Mouse (Mus musculus) liver, embryonic 14.5 days (tissue): Measurements from ENCODE around the gene Asb18. TPM values are rescaled to one million over a fixed set of nuclear protein-coding genes. Genes with fewer than 3 reads are reported as not detected.

Source experiments
- ATAC-seq: fragments of 200-750 bp; cut with Nextera tagmentation; 2 replicates; pipeline ENCODE4 v1.8.0; 2017; ENCODE audit warnings: moderate number of reproducible peaks, mild to moderate bottlenecking, moderate library complexity; ENCODE audit not compliant: insufficient read depth
- DNase-seq, 3 experiments: peaks; one replicate each; pipeline ENCODE4 v3.0.0-alpha.2; 2012 to 2013; ENCODE audit warnings: low read depth in 3 of 3, low spot score in 3 of 3
- H3K27ac ChIP-seq: fragments of 300-500 bp; sonication (generic); 2 replicates; pipeline ENCODE4 v1.5.1; 2014; ENCODE audit warnings: moderate library complexity, mild to moderate bottlenecking, control low read depth, inconsistent platforms
- H3K27me3 ChIP-seq: fragments of 300-500 bp; sonication (generic); 2 replicates; pipeline ENCODE4 v1.6.1; 2014; ENCODE audit warnings: mild to moderate bottlenecking, low read length, moderate library complexity; ENCODE audit not compliant: control insufficient read depth, insufficient read depth
- H3K36me3 ChIP-seq: fragments of 300-500 bp; sonication (generic); replicated peaks from 2 replicates; pipeline ENCODE4 v1.6.1; 2014; ENCODE audit warnings: low read depth; ENCODE audit not compliant: control insufficient read depth, insufficient read depth
- H3K4me1 ChIP-seq, 2 experiments: fragments of 200-500 bp in 1 of 2; fragments of 300-500 bp in 1 of 2; sonication (generic) in 1 of 2; replicated peaks; 2 replicates each; pipeline ENCODE4 v1.6.1; 2012 to 2014; ENCODE audit warnings: antibody characterized with exemption in 1 of 2, inconsistent platforms in 1 of 2, low read length in 1 of 2; ENCODE audit not compliant: control insufficient read depth in 2 of 2, insufficient read depth in 2 of 2
- H3K4me2 ChIP-seq: fragments of 300-500 bp; sonication (generic); 2 replicates; pipeline ENCODE4 v1.6.1; 2014; ENCODE audit warnings: low read depth, mild to moderate bottlenecking, control low read depth, moderate library complexity
- H3K4me3 ChIP-seq, 2 experiments: fragments of 200-500 bp in 1 of 2; fragments of 300-500 bp in 1 of 2; sonication (generic) in 1 of 2; 2 replicates each; pipeline ENCODE4 v1.5.1; 2012 to 2014; ENCODE audit warnings: low read depth in 2 of 2, low read length in 2 of 2, mild to moderate bottlenecking in 2 of 2, control low read depth in 1 of 2, inconsistent platforms in 1 of 2, moderate library complexity in 1 of 2; ENCODE audit not compliant: insufficient read depth in 1 of 2
- H3K9ac ChIP-seq: fragments of 300-500 bp; sonication (generic); replicated peaks from 2 replicates; pipeline ENCODE4 v1.6.1; 2014; ENCODE audit warnings: mild to moderate bottlenecking, control low read depth, moderate library complexity
- H3K9me3 ChIP-seq: fragments of 300-500 bp; sonication (generic); 2 replicates; pipeline ENCODE4 v1.6.1; 2016; ENCODE audit warnings: low read length, mixed read lengths; ENCODE audit not compliant: control insufficient read depth
- CTCF ChIP-seq: IDR thresholded peaks from 2 replicates; pipeline ENCODE4 v1.5.1; 2016; ENCODE audit warnings: antibody characterized with exemption, low read depth, control low read depth
- EP300 ChIP-seq: IDR thresholded peaks from 2 replicates; pipeline ENCODE4 v1.6.1; 2016; ENCODE audit warnings: antibody characterized with exemption, low read depth
- WGBS: fragments of 180-500 bp; shearing (Covaris S2); extraction: QIAGEN DNeasy Blood & Tissue Kit; methylation state at CpG from one replicate; pipeline ENCODE4 v1.1.7; 2014; ENCODE audit not compliant: insufficient replicate concordance; 5-methylcytosine and 5-hydroxymethylcytosine counted together
- polyA plus RNA-seq, 2 experiments: library from polyadenylated mRNA; depleted of rRNA in 1 of 2; stranded (reverse) in 1 of 2; unstranded in 1 of 2; fragments of >200 nt; fragmentation: Nextera tagmentation in 1 of 2; extraction: Ambion mirVana in 1 of 2; gene quantifications; 2 replicates each; pipeline versions ENCODE4 v1.2.1 to v1.2.3; 2012 to 2014

Gene Asb18
- polyA plus RNA-seq, 2 experiments: not detected

GRCm38 (mm10) chr1:90006666-90007065 lies 7.8 kb downstream of the Asb18 start:
- H3K9ac ChIP-seq: no peak overlapping the region
- H3K36me3 ChIP-seq: no peaks in the 10 kb centered on the region
- ATAC-seq (no peak), DNase-seq (no peak)
- H3K4me1 ChIP-seq: no peaks in the 10 kb centered on the region
- H3K27ac ChIP-seq: no peak overlapping the region
- 55% methylated on average over 14 of the region's 14 CpGs for WGBS
- no peaks in the 10 kb centered on the region for H3K9me3 ChIP-seq
- H3K4me2 ChIP-seq: no peak overlapping the region
- no peaks in the 10 kb centered on the region for H3K27me3 ChIP-seq
- no peak overlapping the region for H3K4me3 ChIP-seq
- TF ChIP-seq CTCF: no peak

GRCm38 (mm10) chr1:90000981-90001380 lies 13.5 kb downstream of the Asb18 start:
- TF ChIP-seq EP300: no peak
- no peak for TF ChIP-seq CTCF
- Histone ChIP-seq H3K36me3 (no peaks in the 10 kb centered on the region), H3K9me3 (no peaks in the 10 kb centered on the region), H3K4me2 (no peak overlapping the region), H3K4me3 (no peak overlapping the region), H3K9ac (no peak overlapping the region), H3K27me3 (no peaks in the 10 kb centered on the region), H3K27ac (no peak overlapping the region), H3K4me1 (no peaks in the 10 kb centered on the region)
- DNase-seq (no peak), ATAC-seq (no peak)
- 41% methylated on average over 5 of the region's 5 CpGs for WGBS

GRCm38 (mm10) chr1:89999858-90000257 lies 14.6 kb downstream of the Asb18 start:
- Histone ChIP-seq H3K4me1 (no peaks in the 10 kb centered on the region), H3K4me3 (no peak overlapping the region), H3K4me2 (no peak overlapping the region), H3K36me3 (no peaks in the 10 kb centered on the region), H3K27me3 (no peaks in the 10 kb centered on the region), H3K27ac (no peak overlapping the region), H3K9me3 (no peaks in the 10 kb centered on the region), H3K9ac (no peak overlapping the region)
- ATAC-seq (no peak), DNase-seq (no peak)
- no peak for TF ChIP-seq EP300
- no peak for TF ChIP-seq CTCF
- 73% methylated on average over 3 of the region's 3 CpGs for WGBS

GRCm38 (mm10) chr1:89998696-89999095 lies 15.8 kb downstream of the Asb18 start:
- no peaks in the 10 kb centered on the region for H3K36me3 ChIP-seq
- TF ChIP-seq EP300 (no peak), CTCF (no peak)
- H3K4me3 ChIP-seq: no peak overlapping the region
- H3K9ac ChIP-seq: no peak overlapping the region
- H3K9me3 ChIP-seq: no peaks in the 10 kb centered on the region
- no peak overlapping the region for H3K4me2 ChIP-seq
- DNase-seq (no peak), ATAC-seq (no peak)
- WGBS: 43% methylated on average over 2 of the region's 2 CpGs
- H3K4me1 ChIP-seq: no peaks in the 10 kb centered on the region
- H3K27me3 ChIP-seq: no peaks in the 10 kb centered on the region
- no peak overlapping the region for H3K27ac ChIP-seq

- TF ChIP-seq EP300 (no peak), CTCF (no peak)
- Histone ChIP-seq H3K36me3 (no peaks in the 10 kb centered on the region), H3K4me3 (no peak overlapping the region), H3K27me3 (peaks cover under 1% of the 10 kb centered on the region; the same call in 1 of the 2 replicates), H3K27ac (no peak overlapping the region), H3K9me3 (no peaks in the 10 kb centered on the region), H3K4me2 (no peak overlapping the region), H3K4me1 (no peaks in the 10 kb centered on the region), H3K9ac (no peak overlapping the region)
- no peak for ATAC-seq
- 56% methylated on average over 7 of the region's 7 CpGs for WGBS
- no peak for DNase-seq
Observed at GRCm38 (mm10) chr1:89998076-89998475, 16.4 kb downstream of the Asb18 start.
